Mouse (Mus musculus) MEL (cell line): Measurements from ENCODE around the gene Zfp991. TPM values are rescaled to one million over a fixed set of nuclear protein-coding genes. Genes with fewer than 3 reads are reported as not detected.
"Not testable (repeated sequence)": the region's sequence is repeated elsewhere in the genome, so short reads cannot be mapped to it uniquely, and the experiment has no call there.

ENCODE experiments used
- DNase-seq: peaks from one replicate; pipeline ENCODE4 v3.0.0; 2011; ENCODE audit warnings: low read depth, low spot score
- H3K27ac ChIP-seq: 2 replicates; pipeline ENCODE4 v1.5.1; 2012; ENCODE audit warnings: low read depth, mild to moderate bottlenecking, control low read depth, low read length, moderate library complexity; ENCODE audit not compliant: control insufficient read depth
- H3K27me3 ChIP-seq, 2 experiments: fragments of 150-350 bp in 1 of 2; sonication (generic) in 1 of 2; 2 replicates each; pipeline ENCODE4 v1.6.1; 2012; ENCODE audit warnings: low read length in 2 of 2, mild to moderate bottlenecking in 2 of 2, improper control_type of control experiment in 1 of 2, moderate library complexity in 1 of 2; ENCODE audit not compliant: insufficient read depth in 2 of 2, control insufficient read depth in 1 of 2
- H3K36me3 ChIP-seq, 2 experiments: 2 replicates each; pipeline ENCODE4 v1.6.1; 2012 to 2014; ENCODE audit warnings: low read length in 2 of 2, improper control_type of control experiment in 1 of 2, inconsistent platforms in 1 of 2, mild to moderate bottlenecking in 1 of 2; ENCODE audit not compliant: insufficient read depth in 2 of 2, control insufficient read depth in 1 of 2
- H3K4me1 ChIP-seq, 2 experiments: fragments of 150-350 bp in 1 of 2; sonication (generic) in 1 of 2; 2 replicates each; pipeline ENCODE4 v1.6.1; 2012; ENCODE audit warnings: low read length in 2 of 2, improper control_type of control experiment in 1 of 2, mild to moderate bottlenecking in 1 of 2; ENCODE audit not compliant: insufficient read depth in 2 of 2, control insufficient read depth in 1 of 2
- H3K4me3 ChIP-seq, 2 experiments: fragments of 150-350 bp in 1 of 2; sonication (generic) in 1 of 2; 2 replicates each; pipeline ENCODE4 v1.5.1; 2012; ENCODE audit warnings: low read depth in 2 of 2, low read length in 2 of 2, mild to moderate bottlenecking in 2 of 2, moderate library complexity in 2 of 2, control low read depth in 1 of 2, improper control_type of control experiment in 1 of 2; ENCODE audit not compliant: control insufficient read depth in 1 of 2, insufficient read depth in 1 of 2
- H3K79me2 ChIP-seq: 2 replicates; pipeline ENCODE4 v1.6.1; 2012; ENCODE audit warnings: mild to moderate bottlenecking, low read length, moderate library complexity; ENCODE audit not compliant: control insufficient read depth, poor library complexity, insufficient read depth
- H3K9ac ChIP-seq: 2 replicates; pipeline ENCODE4 v1.6.1; 2012; ENCODE audit warnings: low read depth, mild to moderate bottlenecking, control low read depth, low read length, moderate library complexity; ENCODE audit not compliant: control insufficient read depth, poor library complexity, severe bottlenecking
- H3K9me3 ChIP-seq: fragments of 150-350 bp; sonication (generic); replicated peaks from 2 replicates; pipeline ENCODE4 v1.6.1; 2012; ENCODE audit warnings: mild to moderate bottlenecking, low read length, improper control_type of control experiment, moderate library complexity; ENCODE audit not compliant: insufficient read depth
- polyA plus RNA-seq, 2 experiments: library from polyadenylated mRNA; stranded (reverse) in 1 of 2; unstranded in 1 of 2; fragments of >175 nt in 1 of 2; fragments of >200 nt in 1 of 2; gene quantifications; 2 replicates each; pipeline versions ENCODE4 v1.2.1 to v1.2.4; 2012; ENCODE audit warnings: low replicate concordance in 2 of 2, low read depth in 1 of 2; ENCODE audit not compliant: insufficient read length in 2 of 2, insufficient read depth in 1 of 2, missing spikeins in 1 of 2
- total RNA-seq: library from RNA; depleted of rRNA; stranded (reverse); fragments of 300-350 nt; gene quantifications from 2 replicates; pipeline ENCODE4 v1.2.3, GENCODE M21; 2012; rRNA removed

Zfp991 gene
- total RNA-seq (0.88 and 1.7 TPM in 2 replicates), polyA plus RNA-seq (1 to 10 TPM in 1 of 2 experiments, not detected in 1; 1.9 TPM)

GRCm38 (mm10) chr4:147131837-147132459, at the start of gene Zfp991:
Gene Zfp991 (plus strand): TSS chr4:147132038.
- not testable (repeated sequence) for H3K4me1 ChIP-seq, DNase-seq, H3K36me3 ChIP-seq, H3K4me3 ChIP-seq, H3K79me2 ChIP-seq, H3K27ac ChIP-seq, H3K9me3 ChIP-seq, H3K27me3 ChIP-seq, H3K9ac ChIP-seq

- H3K4me3 ChIP-seq, H3K27me3 ChIP-seq, H3K27ac ChIP-seq, H3K9me3 ChIP-seq, H3K36me3 ChIP-seq, DNase-seq, H3K4me1 ChIP-seq, H3K9ac ChIP-seq, H3K79me2 ChIP-seq: not testable (repeated sequence)
These were observed 36.2 kb upstream of the Zfp991 start for GRCm38 (mm10) chr4:147095641-147096040.

- H3K9ac ChIP-seq, DNase-seq, H3K4me3 ChIP-seq: not testable (repeated sequence)
These were observed 29.9 kb upstream of the Zfp991 start for GRCm38 (mm10) chr4:147101666-147102626.

GRCm38 (mm10) chr4:147103814-147104213, 28.0 kb upstream of the Zfp991 start:
- H3K27me3 ChIP-seq, H3K4me3 ChIP-seq, H3K27ac ChIP-seq, H3K9me3 ChIP-seq, DNase-seq, H3K4me1 ChIP-seq, H3K9ac ChIP-seq, H3K36me3 ChIP-seq, H3K79me2 ChIP-seq: not testable (repeated sequence)

More at GRCm38 (mm10) chr4:147101666-147102626, 29.9 kb upstream of the Zfp991 start:
- not testable (repeated sequence) for H3K4me1 ChIP-seq, H3K27me3 ChIP-seq, H3K79me2 ChIP-seq, H3K36me3 ChIP-seq, H3K9me3 ChIP-seq, H3K27ac ChIP-seq

GRCm38 (mm10) chr4:147117839-147118238, 14.0 kb upstream of the Zfp991 start:
- H3K27ac ChIP-seq, H3K9ac ChIP-seq, DNase-seq, H3K79me2 ChIP-seq, H3K36me3 ChIP-seq, H3K9me3 ChIP-seq, H3K4me3 ChIP-seq, H3K4me1 ChIP-seq, H3K27me3 ChIP-seq: not testable (repeated sequence)

- not testable (repeated sequence) for DNase-seq, H3K4me1 ChIP-seq, H3K4me3 ChIP-seq, H3K36me3 ChIP-seq, H3K9me3 ChIP-seq, H3K27ac ChIP-seq, H3K27me3 ChIP-seq, H3K79me2 ChIP-seq, H3K9ac ChIP-seq
These were observed 9.6 kb upstream of the Zfp991 start for GRCm38 (mm10) chr4:147122286-147122685.

- H3K27me3 ChIP-seq, H3K4me1 ChIP-seq, H3K4me3 ChIP-seq, H3K9ac ChIP-seq, H3K27ac ChIP-seq, H3K36me3 ChIP-seq, H3K79me2 ChIP-seq, DNase-seq, H3K9me3 ChIP-seq: not testable (repeated sequence)
These were observed 8.0 kb upstream of the Zfp991 start for GRCm38 (mm10) chr4:147123797-147124196.
